Mouse (Mus musculus) CH12.LX (cell line): ENCODE results near the gene Diaph2.

Experiments
- CTCF ChIP-seq, 2 experiments: IDR thresholded peaks in 1 of 2; conservative IDR thresholded peaks in 1 of 2; 2 replicates each; pipeline ENCODE4 v1.5.1; 2011 to 2012; ENCODE audit warnings: low read depth in 2 of 2, low read length in 2 of 2, improper control_type of control experiment in 1 of 2, inconsistent platforms in 1 of 2, mild to moderate bottlenecking in 1 of 2, moderate library complexity in 1 of 2
- EP300 ChIP-seq: IDR thresholded peaks from 2 replicates; pipeline ENCODE4 v1.6.1; 2011; ENCODE audit warnings: low read length, improper control_type of control experiment
- KAT2A ChIP-seq: IDR thresholded peaks from 2 replicates; pipeline ENCODE4 v1.6.1; 2012; ENCODE audit warnings: low read length, improper control_type of control experiment, inconsistent platforms; ENCODE audit not compliant: insufficient replicate concordance
- POLR2A ChIP-seq: IDR thresholded peaks from 2 replicates; pipeline ENCODE4 v1.6.1; 2011; ENCODE audit warnings: low read depth, mild to moderate bottlenecking, improper control_type of control experiment, low read length
- ZKSCAN1 ChIP-seq: IDR thresholded peaks from 2 replicates; pipeline ENCODE4 v1.6.1; 2012; ENCODE audit warnings: low read depth, inconsistent platforms, low read length, improper control_type of control experiment, borderline replicate concordance

GRCm38 (mm10) chrX:129749102-129749501 lies 440 bp upstream of the Diaph2 start:
- no peak for TF ChIP-seq EP300
- no peak for TF ChIP-seq CTCF (conservative IDR thresholded peaks at IDR 0.05 in 1 of 2, IDR thresholded peaks at IDR 0.05 in 1 of 2; ENCODE audit: low read depth in 2 of 2, low read length in 2 of 2)
- no peak for TF ChIP-seq POLR2A
- no peak for TF ChIP-seq KAT2A
- no peak for TF ChIP-seq ZKSCAN1
